Mouse (Mus musculus) midbrain, embryonic 11.5 days (tissue): ENCODE results near the gene Tmem80. TPM values are rescaled to one million over a fixed set of nuclear protein-coding genes. Genes with fewer than 3 reads are reported as not detected.

Experiments used
- ATAC-seq: fragments of 200-750 bp; cut with Nextera tagmentation; 2 replicates; pipeline ENCODE4 v1.8.0; 2017; ENCODE audit warnings: moderate TSS enrichment, moderate library complexity; ENCODE audit not compliant: low FRiP score
- DNase-seq: peaks from one replicate; pipeline ENCODE4 v3.0.0; 2015; ENCODE audit warnings: low spot score; ENCODE audit errors: missing footprints
- H3K27ac ChIP-seq: fragments of 300-500 bp; sonication (generic); 2 replicates; pipeline ENCODE4 v1.5.1; 2014; ENCODE audit warnings: low read depth, low read length
- H3K27me3 ChIP-seq: fragments of 300-500 bp; sonication (generic); 2 replicates; pipeline ENCODE4 v1.6.1; 2014; ENCODE audit warnings: mild to moderate bottlenecking, low read length, moderate library complexity, mixed read lengths; ENCODE audit not compliant: control insufficient read depth, insufficient read depth
- H3K36me3 ChIP-seq: fragments of 300-500 bp; sonication (generic); 2 replicates; pipeline ENCODE4 v1.6.1; 2014; ENCODE audit warnings: mild to moderate bottlenecking, low read length, moderate library complexity, mixed read lengths; ENCODE audit not compliant: control insufficient read depth, insufficient read depth
- H3K4me1 ChIP-seq: fragments of 300-500 bp; sonication (generic); 2 replicates; pipeline ENCODE4 v1.6.1; 2014; ENCODE audit warnings: low read length; ENCODE audit not compliant: control insufficient read depth, insufficient read depth
- H3K4me2 ChIP-seq: fragments of 300-500 bp; sonication (generic); 2 replicates; pipeline ENCODE4 v1.6.1; 2014; ENCODE audit warnings: mild to moderate bottlenecking, moderate library complexity
- H3K4me3 ChIP-seq: fragments of 300-500 bp; sonication (generic); 2 replicates; pipeline ENCODE4 v1.5.1; 2014; ENCODE audit warnings: low read depth, low read length
- H3K9ac ChIP-seq: fragments of 300-500 bp; sonication (generic); 2 replicates; pipeline ENCODE4 v1.6.1; 2014; ENCODE audit warnings: low read length
- H3K9me3 ChIP-seq: fragments of 300-500 bp; sonication (generic); 2 replicates; pipeline ENCODE4 v1.6.1; 2016; ENCODE audit warnings: low read length; ENCODE audit not compliant: control insufficient read depth
- WGBS: fragments of 180-500 bp; shearing (Covaris S2); extraction: QIAGEN DNeasy Blood & Tissue Kit; methylation state at CpG from one replicate; pipeline ENCODE4 v1.1.7; 2014; 5-methylcytosine and 5-hydroxymethylcytosine counted together
- polyA plus RNA-seq: library from polyadenylated mRNA; unstranded; fragments of >200 nt; fragmentation: Nextera tagmentation; extraction: Ambion mirVana; gene quantifications from 2 replicates; pipeline ENCODE4 v1.2.1, GENCODE M21; 2014

The Tmem80 gene
- polyA plus RNA-seq, 1 experiment from 2014 or later = 34.4 TPM

GRCm38 (mm10) chr7:141381068-141381835 is 53.7 kb downstream of the Tmem80 start:
- H3K9ac ChIP-seq = no peak overlapping the region
- H3K27me3 ChIP-seq = no peaks in the 10 kb centered on the region
- ATAC-seq = no peak
- no peaks in the 10 kb centered on the region for H3K9me3 ChIP-seq
- DNase-seq = no peak
- no peak overlapping the region for H3K27ac ChIP-seq
- no peak overlapping the region for H3K4me3 ChIP-seq
- no peaks in the 10 kb centered on the region for H3K4me1 ChIP-seq
- no peaks in the 10 kb centered on the region for H3K36me3 ChIP-seq
- no peak overlapping the region for H3K4me2 ChIP-seq
- 71% methylated on average over 4 of the region's 4 CpGs for WGBS

Other genes starting within 250 kb of the Tmem80 start
- gene Pkp3, start 249.5 kb upstream of the Tmem80 start, polyA plus RNA-seq = 0.82 and 0.84 TPM in 2 replicates
- 1.2 and 1.8 TPM in 2 replicates for gene Sigirr, start 227.2 kb upstream of the Tmem80 start, polyA plus RNA-seq
- gene Ano9, start 209.9 kb upstream of the Tmem80 start, polyA plus RNA-seq = 0.12 TPM in 1 of 2 replicates, not detected in the other
- 68.6 and 70.7 TPM in 2 replicates for gene Ptdss2, start 205.4 kb upstream of the Tmem80 start, polyA plus RNA-seq
- gene Rnh1, start 154.9 kb upstream of the Tmem80 start, polyA plus RNA-seq = 54.6 and 56.7 TPM in 2 replicates
- 86.1 and 103 TPM in 2 replicates for gene Hras, start 133.7 kb upstream of the Tmem80 start, polyA plus RNA-seq
- gene Lrrc56, start 133.6 kb upstream of the Tmem80 start, polyA plus RNA-seq = 7.5 and 8.8 TPM in 2 replicates
- gene Lmntd2, start 113.7 kb upstream of the Tmem80 start, polyA plus RNA-seq = 2.1 and 2.5 TPM in 2 replicates
- 33.5 and 38.3 TPM in 2 replicates for gene Rassf7, start 111.9 kb upstream of the Tmem80 start, polyA plus RNA-seq
- gene Phrf1, start 99.0 kb upstream of the Tmem80 start, polyA plus RNA-seq = 59.6 and 78.3 TPM in 2 replicates
- 0.81 and 1.4 TPM in 2 replicates for gene Irf7, start 61.3 kb upstream of the Tmem80 start, polyA plus RNA-seq
- not detected in 2 replicates for gene Cdhr5, start 51.0 kb upstream of the Tmem80 start, polyA plus RNA-seq
- 1.1 TPM in 2 replicates for gene Sct, start 48.6 kb upstream of the Tmem80 start, polyA plus RNA-seq
- gene Drd4, start 35.7 kb upstream of the Tmem80 start, polyA plus RNA-seq = 0.14 and 0.17 TPM in 2 replicates
- 61.6 and 66.9 TPM in 2 replicates for gene Deaf1, start within 50 bp of the Tmem80 start, polyA plus RNA-seq
- gene Eps8l2, start 11.1 kb downstream of the Tmem80 start, polyA plus RNA-seq = 0.97 and 1.3 TPM in 2 replicates
- 386 and 400 TPM in 2 replicates for gene Taldo1, start 64.5 kb downstream of the Tmem80 start, polyA plus RNA-seq
- 34.0 and 36.1 TPM in 2 replicates for gene Gatd1, start 86.4 kb downstream of the Tmem80 start, polyA plus RNA-seq
- gene Cend1, start 101.8 kb downstream of the Tmem80 start, polyA plus RNA-seq = 5.8 and 5.9 TPM in 2 replicates
- gene Slc25a22, start 110.2 kb downstream of the Tmem80 start, polyA plus RNA-seq = 31.2 and 31.9 TPM in 2 replicates
- gene Pidd1, start 116.3 kb downstream of the Tmem80 start, polyA plus RNA-seq = 7.4 and 7.8 TPM in 2 replicates
- 891 and 959 TPM in 2 replicates for gene Rplp2, start 119.6 kb downstream of the Tmem80 start, polyA plus RNA-seq
- gene Pnpla2, start 127.5 kb downstream of the Tmem80 start, polyA plus RNA-seq = 12.7 and 14.0 TPM in 2 replicates
- gene Cracr2b, start 133.4 kb downstream of the Tmem80 start, polyA plus RNA-seq = 2.7 and 5.3 TPM in 2 replicates
- 32.5 and 36.6 TPM in 2 replicates for gene Cd151, start 139.7 kb downstream of the Tmem80 start, polyA plus RNA-seq
- gene Polr2l, start 147.4 kb downstream of the Tmem80 start, polyA plus RNA-seq = 63.5 and 74.2 TPM in 2 replicates
- gene Tspan4, start 147.5 kb downstream of the Tmem80 start, polyA plus RNA-seq = 26.9 and 28.6 TPM in 2 replicates
- gene Chid1, start 212.1 kb downstream of the Tmem80 start, polyA plus RNA-seq = 23.3 and 26.4 TPM in 2 replicates
- 76.6 and 81.1 TPM in 2 replicates for gene Ap2a2, start 234.4 kb downstream of the Tmem80 start, polyA plus RNA-seq